Mouse (Mus musculus): ENCODE data around the gene Rps17.

The Rps17 gene

GRCm38 (mm10) chr7:81337785-81338521 is 7.1 kb downstream of the Rps17 start:
- in situ Hi-C loops (cut with MboI; ENCODE audit: unreplicated experiment in 2 of 2) = no loop called here

GRCm38 (mm10) chr7:81336432-81336786 is 8.6 kb downstream of the Rps17 start:
- in situ Hi-C loops (cut with MboI; ENCODE audit: unreplicated experiment in 2 of 2) = no loop called here

GRCm38 (mm10) chr7:81335705-81336431 is 9.2 kb downstream of the Rps17 start:
- in situ Hi-C loops (cut with MboI; ENCODE audit: unreplicated experiment in 2 of 2) = no loop called here

- in situ Hi-C loops (cut with MboI; ENCODE audit: unreplicated experiment in 2 of 2) = no loop called here
Observed at GRCm38 (mm10) chr7:81331851-81332250, 13.2 kb downstream of the Rps17 start.

GRCm38 (mm10) chr7:81330767-81331166 is 14.3 kb downstream of the Rps17 start:
- in situ Hi-C loops (cut with MboI; ENCODE audit: unreplicated experiment in 2 of 2) = no loop called here

- in situ Hi-C loops (cut with MboI; ENCODE audit: unreplicated experiment in 2 of 2) = loop anchor here in 1 of 2 experiments (10.0 kb wide), 1 partner anchor 473 kb away; no protein-coding TSS in a partner anchor
Observed at GRCm38 (mm10) chr7:81327661-81328060, 17.4 kb downstream of the Rps17 start.

- in situ Hi-C loops (cut with MboI; ENCODE audit: unreplicated experiment in 2 of 2) = loop anchor here in 1 of 2 experiments (10.0 kb wide), 1 partner anchor 472 kb away; no protein-coding TSS in a partner anchor
Observed at GRCm38 (mm10) chr7:81326859-81327258, 18.2 kb downstream of the Rps17 start.

GRCm38 (mm10) chr7:81326043-81326442 is 19.0 kb downstream of the Rps17 start:
- in situ Hi-C loops (cut with MboI; ENCODE audit: unreplicated experiment in 2 of 2) = loop anchor here in 1 of 2 experiments (10.0 kb wide), 1 partner anchor 471 kb away; no protein-coding TSS in a partner anchor

- in situ Hi-C loops (cut with MboI; ENCODE audit: unreplicated experiment in 2 of 2) = loop anchor here in 1 of 2 experiments (10.0 kb wide), 1 partner anchor 467 kb away; no protein-coding TSS in a partner anchor
Observed at GRCm38 (mm10) chr7:81321776-81322175, 23.3 kb downstream of the Rps17 start.

GRCm38 (mm10) chr7:81319749-81320148 is 25.3 kb downstream of the Rps17 start:
- in situ Hi-C loops (cut with MboI; ENCODE audit: unreplicated experiment in 2 of 2) = loop anchor here in 1 of 2 experiments (10.0 kb wide), 1 partner anchor 465 kb away; no protein-coding TSS in a partner anchor

- in situ Hi-C loops (cut with MboI; ENCODE audit: unreplicated experiment in 2 of 2) = no loop called here
Observed at GRCm38 (mm10) chr7:81315583-81315982, 29.5 kb downstream of the Rps17 start.

- in situ Hi-C loops (cut with MboI; ENCODE audit: unreplicated experiment in 2 of 2) = loop anchor here in 1 of 2 experiments (5.0 kb wide), 1 partner anchor 109 kb away; no protein-coding TSS in a partner anchor
Observed at GRCm38 (mm10) chr7:81311581-81311980, 33.5 kb downstream of the Rps17 start.

- in situ Hi-C loops (cut with MboI; ENCODE audit: unreplicated experiment in 2 of 2) = loop anchor here in 1 of 2 experiments (5.0 kb wide), 1 partner anchor 109 kb away; no protein-coding TSS in a partner anchor
Observed at GRCm38 (mm10) chr7:81311130-81311529, 33.9 kb downstream of the Rps17 start.

- in situ Hi-C loops (cut with MboI; ENCODE audit: unreplicated experiment in 2 of 2) = loop anchor here in 1 of 2 experiments (10.0 kb wide), 1 partner anchor 144 kb away; no protein-coding TSS in a partner anchor
Observed at GRCm38 (mm10) chr7:81309247-81309646, 35.8 kb downstream of the Rps17 start.

GRCm38 (mm10) chr7:81307735-81308134 is 37.3 kb downstream of the Rps17 start:
- in situ Hi-C loops (cut with MboI; ENCODE audit: unreplicated experiment in 2 of 2) = loop anchor here in 1 of 2 experiments (10.0 kb wide), 1 partner anchor 143 kb away; no protein-coding TSS in a partner anchor

GRCm38 (mm10) chr7:81304675-81305074 is 40.4 kb downstream of the Rps17 start:
- in situ Hi-C loops (cut with MboI; ENCODE audit: unreplicated experiment in 2 of 2) = loop anchor here in 1 of 2 experiments (10.0 kb wide), 1 partner anchor 140 kb away; no protein-coding TSS in a partner anchor

- in situ Hi-C loops (cut with MboI; ENCODE audit: unreplicated experiment in 2 of 2) = loop anchor here in 1 of 2 experiments (10.0 kb wide), 1 partner anchor 139 kb away; no protein-coding TSS in a partner anchor
Observed at GRCm38 (mm10) chr7:81304100-81304499, 41.0 kb downstream of the Rps17 start.

GRCm38 (mm10) chr7:81303682-81304081 is 41.4 kb downstream of the Rps17 start:
- in situ Hi-C loops (cut with MboI; ENCODE audit: unreplicated experiment in 2 of 2) = loop anchor here in 1 of 2 experiments (10.0 kb wide), 1 partner anchor 139 kb away; no protein-coding TSS in a partner anchor

GRCm38 (mm10) chr7:81301323-81301722 is 43.7 kb downstream of the Rps17 start:
- in situ Hi-C loops (cut with MboI; ENCODE audit: unreplicated experiment in 2 of 2) = loop anchor here in 1 of 2 experiments (10.0 kb wide), 1 partner anchor 137 kb away; no protein-coding TSS in a partner anchor

GRCm38 (mm10) chr7:81298206-81298605 is 46.8 kb downstream of the Rps17 start:
- in situ Hi-C loops (cut with MboI; ENCODE audit: unreplicated experiment in 2 of 2) = loop anchor here in 1 of 2 experiments (10.0 kb wide), 1 partner anchor 83 kb away; the partner anchor contains the start of gene Pde8a
